Mouse (Mus musculus) stomach, postnatal 0 days (tissue): Measurements from ENCODE around the gene Dynlt3.
"Not testable (repeated sequence)": the region's sequence is repeated elsewhere in the genome, so short reads cannot be mapped to it uniquely, and the experiment has no call there.

ENCODE experiments used
- CTCF ChIP-seq: IDR thresholded peaks from 2 replicates; pipeline ENCODE4 v1.5.1; 2016; ENCODE audit warnings: antibody characterized with exemption, low read depth, mild to moderate bottlenecking, moderate library complexity
- EP300 ChIP-seq: optimal IDR thresholded peaks from 2 replicates; pipeline ENCODE3; 2016; ENCODE audit warnings: antibody characterized with exemption

DNA sequence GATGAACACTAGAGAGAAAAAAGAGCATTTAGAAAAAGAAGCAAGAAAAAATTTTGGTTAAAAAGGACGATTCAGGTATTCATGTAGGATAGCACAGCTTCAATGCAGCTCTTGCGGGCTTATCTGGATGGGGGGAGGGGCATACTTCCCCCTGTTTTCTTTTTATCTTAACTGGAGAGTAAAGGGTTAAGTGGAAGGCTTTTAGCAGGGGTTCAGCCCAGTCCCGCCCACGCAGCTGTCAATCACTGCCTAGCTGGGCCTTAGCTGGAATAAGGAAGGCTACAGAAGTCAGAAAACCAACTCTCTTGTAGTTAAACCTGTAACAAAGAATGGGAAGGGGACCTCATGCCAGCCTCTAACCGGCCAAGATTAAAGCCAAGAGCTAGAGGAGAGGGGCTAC is 22.2 kb downstream of the Dynlt3 start:
- not testable (repeated sequence) for TF ChIP-seq EP300, CTCF
